Mouse (Mus musculus): ENCODE measurements around the gene Ggt6. TPM values are rescaled to one million over a fixed set of nuclear protein-coding genes. Genes with fewer than 3 reads are reported as not detected.
A peak's percentile ranks its signal among the peaks of the same experiment; 100 is the strongest.
"Not testable (repeated sequence)": the region's sequence is repeated elsewhere in the genome, so short reads cannot be mapped to it uniquely, and the experiment has no call there.

Ggt6 gene
- polyA plus RNA-seq, 1 experiment: 0.23 TPM

DNA sequence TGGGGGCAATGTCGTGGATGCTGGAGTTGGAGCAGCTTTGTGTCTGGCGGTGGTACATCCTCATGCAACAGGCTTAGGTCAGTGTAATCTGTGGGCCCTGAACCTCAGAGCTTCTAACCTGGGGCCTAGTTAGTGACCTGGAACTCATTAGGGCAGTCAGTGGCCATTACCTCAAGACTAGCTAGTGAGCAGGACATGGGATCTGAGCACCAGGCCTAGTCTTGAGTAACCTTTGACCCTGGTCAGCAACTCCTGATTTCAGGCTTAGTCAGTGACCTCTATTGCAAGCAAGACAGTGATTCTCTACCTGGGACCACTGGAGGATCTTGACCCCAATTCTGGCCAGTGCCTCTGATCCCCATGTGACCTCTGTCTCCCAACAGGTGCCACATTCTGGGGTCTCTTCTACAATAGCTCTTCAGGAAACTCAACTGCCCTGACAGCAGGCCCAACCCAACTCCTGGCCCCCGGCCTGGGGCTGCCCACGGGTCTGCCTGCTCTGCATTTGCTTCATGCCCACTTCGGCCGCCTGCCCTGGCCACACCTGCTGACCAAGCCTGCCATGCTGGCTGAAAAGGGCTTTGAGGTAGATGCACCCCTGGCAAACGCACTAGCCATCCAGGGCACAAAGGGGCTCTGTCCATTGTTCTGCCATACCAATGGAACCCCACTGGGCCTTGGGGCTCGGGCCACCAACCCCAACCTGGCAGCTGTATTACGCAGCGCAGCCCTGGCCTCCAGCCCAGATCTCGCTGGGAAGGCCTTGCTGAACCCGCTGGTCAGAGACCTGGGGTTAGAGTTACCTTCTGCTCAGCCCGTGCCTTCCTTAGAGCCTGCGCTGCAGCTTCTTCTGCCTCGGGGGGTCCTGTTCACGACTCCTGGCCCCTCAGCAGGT is 1.7 kb downstream of the Ggt6 start:
- Histone ChIP-seq H3K36me3 (ENCODE audit: control insufficient read depth, insufficient read depth, low read length) (no peaks in the 10 kb centered on the region), H3K27me3 (ENCODE audit: control insufficient read depth, insufficient read depth, low read length) (no peaks in the 10 kb centered on the region), H3K4me1 (ENCODE audit: control insufficient read depth, insufficient read depth, insufficient read length) (peaks cover 3% of the 10 kb centered on the region; the same call in 1 of the 2 replicates), H3K4me3 (ENCODE audit: extremely low read depth, insufficient read depth, insufficient read length) (no peak overlapping the region), H3K27ac (ENCODE audit: insufficient read depth, low read length) (no peak overlapping the region)
- 94% methylated on average over 16 of the region's 16 CpGs for WGBS
- TF ChIP-seq CTCF (IDR thresholded peaks at IDR 0.05; ENCODE audit: extremely low read depth, insufficient read depth, insufficient read length, insufficient replicate concordance): no peak
- no peak for TF ChIP-seq POLR2A (IDR thresholded peaks at IDR 0.05; ENCODE audit: low read depth, low read length)
- DNase-seq (ENCODE audit: low read depth in 1 of 2, low spot score in 2 of 2): no peak

GRCm38 (mm10) chr11:72438411-72438810 is 3.1 kb downstream of the Ggt6 start:
- Histone ChIP-seq H3K4me3 (ENCODE audit: extremely low read depth, insufficient read depth, insufficient read length) (no peak overlapping the region), H3K27ac (ENCODE audit: insufficient read depth, low read length) (no peak overlapping the region), H3K4me1 (ENCODE audit: control insufficient read depth, insufficient read depth, insufficient read length) (peaks cover 6% of the 10 kb centered on the region; the same call in 1 of the 2 replicates), H3K27me3 (ENCODE audit: control insufficient read depth, insufficient read depth, low read length) (no peaks in the 10 kb centered on the region), H3K36me3 (ENCODE audit: control insufficient read depth, insufficient read depth, low read length) (peaks cover 8% of the 10 kb centered on the region)
- no peak for TF ChIP-seq CTCF (IDR thresholded peaks at IDR 0.05; ENCODE audit: extremely low read depth, insufficient read depth, insufficient read length, insufficient replicate concordance)
- TF ChIP-seq POLR2A (IDR thresholded peaks at IDR 0.05; ENCODE audit: low read depth, low read length): no peak
- no peak for DNase-seq (ENCODE audit: low read depth in 1 of 2, low spot score in 2 of 2)
- 69% methylated on average over 4 of the region's 4 CpGs for WGBS

DNA sequence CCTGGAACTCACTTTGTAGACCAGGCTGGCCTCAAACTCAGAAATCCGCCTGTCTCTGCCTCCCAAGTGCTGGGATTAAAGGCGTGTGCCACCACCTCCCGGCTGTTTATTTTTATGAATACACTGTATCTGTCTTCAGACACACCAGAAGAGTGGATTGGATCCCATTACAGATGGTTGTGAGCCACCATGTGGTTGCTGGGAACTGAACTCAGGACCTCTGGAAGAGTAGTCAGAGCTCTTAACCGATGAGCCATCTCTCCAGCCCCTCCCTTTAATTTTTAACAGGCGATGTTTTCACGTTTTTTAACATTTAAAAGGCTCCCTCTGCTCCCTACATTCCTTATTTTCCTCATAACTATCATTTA is 5.3 kb downstream of the Ggt6 start:
- 35% methylated on average over 6 of the region's 6 CpGs for WGBS
- H3K27me3 ChIP-seq (ENCODE audit: control insufficient read depth, insufficient read depth, low read length): not testable (repeated sequence)

GRCm38 (mm10) chr11:72440965-72441664 is 5.8 kb downstream of the Ggt6 start, which contains the start of gene Mybbp1a:
TSS of gene Mybbp1a (plus strand) at chr11:72441355.
- no peak for TF ChIP-seq CTCF (IDR thresholded peaks at IDR 0.05; ENCODE audit: extremely low read depth, insufficient read depth, insufficient read length, insufficient replicate concordance)
- peak; percentile 88 for TF ChIP-seq POLR2A (IDR thresholded peaks at IDR 0.05; ENCODE audit: low read depth, low read length)
- peak within 1 kb of the TSS; percentile 87 for H3K27ac ChIP-seq (ENCODE audit: insufficient read depth, low read length)
- DNase-seq (ENCODE audit: low read depth in 1 of 2, low spot score in 2 of 2): peak; percentile 89 to 99
- WGBS: under 1% methylated on average over 46 of the region's 46 CpGs
- peaks cover 31% of the 10 kb centered on the region for H3K36me3 ChIP-seq (ENCODE audit: control insufficient read depth, insufficient read depth, low read length)
- H3K27me3 ChIP-seq (ENCODE audit: control insufficient read depth, insufficient read depth, low read length): no peaks in the 10 kb centered on the region
- peaks cover 19% of the 10 kb centered on the region; the same call in 1 of the 2 replicates for H3K4me1 ChIP-seq (ENCODE audit: control insufficient read depth, insufficient read depth, insufficient read length)
- peak within 1 kb of the TSS; percentile 78 for H3K4me3 ChIP-seq (ENCODE audit: extremely low read depth, insufficient read depth, insufficient read length)

More for the DNA sequence above, 5.3 kb downstream of the Ggt6 start:
- H3K4me3 ChIP-seq (ENCODE audit: extremely low read depth, insufficient read depth, insufficient read length): peak overlapping the region; percentile 78; the same call in 1 of the 2 replicates
- H3K4me1 ChIP-seq (ENCODE audit: control insufficient read depth, insufficient read depth, insufficient read length): peaks cover 14% of the 10 kb centered on the region; the same call in 1 of the 2 replicates
- peak overlapping the region; percentile 87; the same call in 1 of the 2 replicates for H3K27ac ChIP-seq (ENCODE audit: insufficient read depth, low read length)
- peaks cover 26% of the 10 kb centered on the region for H3K36me3 ChIP-seq (ENCODE audit: control insufficient read depth, insufficient read depth, low read length)
- not testable (repeated sequence) for DNase-seq (ENCODE audit: low read depth in 1 of 2, low spot score in 2 of 2)

DNA sequence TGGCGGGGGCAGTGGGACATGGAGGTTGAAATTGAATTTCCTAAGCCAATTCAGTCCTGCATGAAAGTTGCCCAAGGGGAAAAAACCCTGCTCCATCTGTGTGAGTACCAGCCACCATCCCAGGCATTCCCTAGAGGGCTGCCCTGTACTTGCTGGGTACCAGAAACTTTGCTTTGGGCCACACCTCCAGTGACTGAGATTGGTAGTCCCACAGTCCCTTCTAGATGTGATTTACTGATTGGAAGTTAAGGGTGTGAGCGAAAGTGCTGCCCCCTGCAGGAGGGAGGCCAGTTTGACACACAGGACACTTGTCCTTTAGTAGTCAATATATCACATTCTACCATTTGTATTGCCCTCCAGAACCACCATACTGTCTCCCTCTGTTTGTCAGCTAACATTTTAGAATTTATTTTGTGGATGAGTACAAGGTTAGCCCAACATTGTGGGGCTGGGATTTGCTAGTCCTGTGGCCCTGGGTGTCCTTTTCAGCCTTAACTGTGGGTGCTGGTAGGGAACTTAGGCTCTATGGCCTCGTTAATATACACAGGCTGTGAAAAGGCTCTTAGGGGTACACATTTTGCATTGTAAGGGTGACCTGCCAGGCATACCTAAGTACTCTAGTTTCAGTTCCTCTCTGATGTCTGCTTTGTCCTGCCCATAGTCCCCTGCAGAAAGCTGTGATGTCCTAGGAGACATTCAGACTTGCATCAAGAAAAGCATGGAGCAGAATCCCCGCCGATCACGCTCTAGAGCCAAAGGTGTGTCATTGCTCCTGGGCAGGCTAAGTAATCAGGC is 11.2 kb downstream of the Ggt6 start:
- DNase-seq (ENCODE audit: low read depth in 1 of 2, low spot score in 2 of 2): peak; percentile 50 to 73
- peak; percentile 59; the same call in 1 of the 2 replicates for TF ChIP-seq CTCF (IDR thresholded peaks at IDR 0.05; ENCODE audit: extremely low read depth, insufficient read depth, insufficient read length, insufficient replicate concordance)
- TF ChIP-seq POLR2A (IDR thresholded peaks at IDR 0.05; ENCODE audit: low read depth, low read length): no peak
- no peak overlapping the region for H3K4me3 ChIP-seq (ENCODE audit: extremely low read depth, insufficient read depth, insufficient read length)
- WGBS: 67% methylated on average over 6 of the region's 6 CpGs
- H3K36me3 ChIP-seq (ENCODE audit: control insufficient read depth, insufficient read depth, low read length): peaks cover 72% of the 10 kb centered on the region
- H3K27ac ChIP-seq (ENCODE audit: insufficient read depth, low read length): peak overlapping the region; percentile 63
- H3K4me1 ChIP-seq (ENCODE audit: control insufficient read depth, insufficient read depth, insufficient read length): peaks cover 26% of the 10 kb centered on the region; the same call in 1 of the 2 replicates
- H3K27me3 ChIP-seq (ENCODE audit: control insufficient read depth, insufficient read depth, low read length): no peaks in the 10 kb centered on the region

DNA sequence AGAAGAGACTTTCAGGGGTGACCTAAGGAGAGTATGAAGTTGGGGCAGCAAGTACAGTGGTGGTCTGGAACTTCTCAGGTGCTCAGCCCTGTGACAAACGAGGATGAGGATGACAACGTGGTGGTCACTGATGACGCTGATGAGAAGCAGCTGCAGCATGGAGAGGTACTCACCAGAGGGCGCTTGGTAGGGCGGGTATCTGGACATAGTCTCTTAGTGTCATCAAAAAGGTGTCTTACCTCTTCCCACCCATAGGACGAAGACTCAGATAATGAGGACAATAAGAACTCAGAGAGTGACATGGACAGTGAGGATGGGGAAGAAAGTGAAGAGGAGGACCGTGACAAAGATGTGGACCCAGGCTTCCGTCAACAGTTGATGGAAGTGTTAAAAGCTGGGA is 12.1 kb downstream of the Ggt6 start:
- peaks cover 75% of the 10 kb centered on the region for H3K36me3 ChIP-seq (ENCODE audit: control insufficient read depth, insufficient read depth, low read length)
- H3K4me1 ChIP-seq (ENCODE audit: control insufficient read depth, insufficient read depth, insufficient read length): peaks cover 20% of the 10 kb centered on the region; the same call in 1 of the 2 replicates
- no peak overlapping the region for H3K4me3 ChIP-seq (ENCODE audit: extremely low read depth, insufficient read depth, insufficient read length)
- 86% methylated on average over 8 of the region's 8 CpGs for WGBS
- H3K27me3 ChIP-seq (ENCODE audit: control insufficient read depth, insufficient read depth, low read length): no peaks in the 10 kb centered on the region
- H3K27ac ChIP-seq (ENCODE audit: insufficient read depth, low read length): no peak overlapping the region
- TF ChIP-seq CTCF (IDR thresholded peaks at IDR 0.05; ENCODE audit: extremely low read depth, insufficient read depth, insufficient read length, insufficient replicate concordance) (no peak), POLR2A (IDR thresholded peaks at IDR 0.05; ENCODE audit: low read depth, low read length) (no peak)
- DNase-seq (ENCODE audit: low read depth in 1 of 2, low spot score in 2 of 2): no peak

Measured in spleen, adult 2 months (tissue).